Mouse (Mus musculus) fibroblast of lung, adult 2 months (primary cell): ENCODE data around the gene Eif4a3.

Experiments
- DNase-seq: peaks from one replicate; pipeline ENCODE4 v3.0.0-alpha.2; 2011; ENCODE audit warnings: low read depth

Eif4a3 gene

GRCm38 (mm10) chr11:119299391-119300245, at the start of gene Eif4a3:
Gene Eif4a3, minus strand, starts transcription at chr11:119300089.
- peak; percentile 93 for DNase-seq

- DNase-seq: no peak
These were observed 47.2 kb upstream of the Eif4a3 start for GRCm38 (mm10) chr11:119347125-119347524.

GRCm38 (mm10) chr11:119344865-119345264, 45.0 kb upstream of the Eif4a3 start:
- DNase-seq: no peak

GRCm38 (mm10) chr11:119344178-119344577, 44.3 kb upstream of the Eif4a3 start:
- no peak for DNase-seq

GRCm38 (mm10) chr11:119339637-119340036, 39.7 kb upstream of the Eif4a3 start:
- peak; percentile 71 for DNase-seq

GRCm38 (mm10) chr11:119339179-119339578, 39.3 kb upstream of the Eif4a3 start:
- no peak for DNase-seq

GRCm38 (mm10) chr11:119338271-119339059, 38.6 kb upstream of the Eif4a3 start:
- no peak for DNase-seq

- no peak for DNase-seq
These were observed 32.1 kb upstream of the Eif4a3 start for GRCm38 (mm10) chr11:119331970-119332369.

GRCm38 (mm10) chr11:119330592-119330991, 30.7 kb upstream of the Eif4a3 start:
- no peak for DNase-seq

- DNase-seq: no peak
These were observed 25.2 kb upstream of the Eif4a3 start for GRCm38 (mm10) chr11:119325068-119325467.

GRCm38 (mm10) chr11:119322521-119322920, 22.6 kb upstream of the Eif4a3 start:
- no peak for DNase-seq

GRCm38 (mm10) chr11:119316720-119317119, 16.8 kb upstream of the Eif4a3 start:
- peak; percentile 48 for DNase-seq

- DNase-seq: no peak
These were observed 14.5 kb upstream of the Eif4a3 start for GRCm38 (mm10) chr11:119314252-119314936.

GRCm38 (mm10) chr11:119310621-119311020, 10.7 kb upstream of the Eif4a3 start:
- no peak for DNase-seq

- no peak for DNase-seq
These were observed 8.0 kb upstream of the Eif4a3 start for GRCm38 (mm10) chr11:119307916-119308315.

- DNase-seq: no peak
These were observed 7.7 kb upstream of the Eif4a3 start, which contains the start of gene Card14 for GRCm38 (mm10) chr11:119307658-119307867. Gene Card14, plus strand, starts transcription at chr11:119307768.

- DNase-seq: no peak
These were observed 7.1 kb upstream of the Eif4a3 start for GRCm38 (mm10) chr11:119306762-119307657.

GRCm38 (mm10) chr11:119304904-119305712, 5.2 kb upstream of the Eif4a3 start:
- no peak for DNase-seq

GRCm38 (mm10) chr11:119300986-119301385, 1.1 kb upstream of the Eif4a3 start:
- no peak for DNase-seq

- DNase-seq: peak; percentile 36
These were observed 502 bp upstream of the Eif4a3 start for GRCm38 (mm10) chr11:119300246-119300935.
